Mouse (Mus musculus): ENCODE data around the gene Pgap3.
"Not testable (repeated sequence)": the region's sequence is repeated elsewhere in the genome, so short reads cannot be mapped to it uniquely, and the experiment has no call there.

Pgap3 gene

GRCm38 (mm10) chr11:98383261-98384030 is 16.8 kb downstream of the Pgap3 start, which contains the start of gene Tcap:
Gene Tcap (plus strand): TSS chr11:98383811.
- DNase-seq (ENCODE audit: low read depth, low spot score), result peak; percentile 97

GRCm38 (mm10) chr11:98382405-98382804 is 17.9 kb downstream of the Pgap3 start:
- DNase-seq (ENCODE audit: low read depth, low spot score), result not testable (repeated sequence)

- DNase-seq (ENCODE audit: low read depth, low spot score), result no peak
Measured at GRCm38 (mm10) chr11:98381651-98382050, 18.6 kb downstream of the Pgap3 start.

- peak; percentile 59 for DNase-seq (ENCODE audit: low read depth, low spot score)
Measured at GRCm38 (mm10) chr11:98380106-98380505, 20.2 kb downstream of the Pgap3 start.

- DNase-seq (ENCODE audit: low read depth, low spot score), result no peak
Measured at GRCm38 (mm10) chr11:98379379-98379778, 20.9 kb downstream of the Pgap3 start.

- peak; percentile 94 for DNase-seq (ENCODE audit: low read depth, low spot score)
Measured at GRCm38 (mm10) chr11:98377787-98378186, 22.5 kb downstream of the Pgap3 start.

GRCm38 (mm10) chr11:98376756-98377155 is 23.5 kb downstream of the Pgap3 start:
- DNase-seq (ENCODE audit: low read depth, low spot score), result no peak

- peak; percentile 72 for DNase-seq (ENCODE audit: low read depth, low spot score)
Measured at GRCm38 (mm10) chr11:98374266-98374665, 26.0 kb downstream of the Pgap3 start.

- DNase-seq (ENCODE audit: low read depth, low spot score), result no peak
Measured at GRCm38 (mm10) chr11:98373244-98373643, 27.0 kb downstream of the Pgap3 start.

GRCm38 (mm10) chr11:98372406-98372805 is 27.9 kb downstream of the Pgap3 start:
- DNase-seq (ENCODE audit: low read depth, low spot score), result peak; percentile 67

- DNase-seq (ENCODE audit: low read depth, low spot score), result no peak
Measured at GRCm38 (mm10) chr11:98371556-98372240, 28.6 kb downstream of the Pgap3 start.

GRCm38 (mm10) chr11:98370588-98370987 is 29.7 kb downstream of the Pgap3 start:
- DNase-seq (ENCODE audit: low read depth, low spot score), result no peak

- no peak for DNase-seq (ENCODE audit: low read depth, low spot score)
Measured at GRCm38 (mm10) chr11:98369337-98369736, 31.0 kb downstream of the Pgap3 start.

GRCm38 (mm10) chr11:98367863-98368186 is 32.5 kb downstream of the Pgap3 start:
- DNase-seq (ENCODE audit: low read depth, low spot score), result no peak

- DNase-seq (ENCODE audit: low read depth, low spot score), result no peak
Measured at GRCm38 (mm10) chr11:98367171-98367862, 33.0 kb downstream of the Pgap3 start.

- DNase-seq (ENCODE audit: low read depth, low spot score), result no peak
Measured at GRCm38 (mm10) chr11:98366290-98366689, 34.0 kb downstream of the Pgap3 start.

- no peak for DNase-seq (ENCODE audit: low read depth, low spot score)
Measured at GRCm38 (mm10) chr11:98364410-98364809, 35.9 kb downstream of the Pgap3 start.

GRCm38 (mm10) chr11:98363817-98364216 is 36.5 kb downstream of the Pgap3 start:
- DNase-seq (ENCODE audit: low read depth, low spot score), result no peak

GRCm38 (mm10) chr11:98360866-98361521 is 39.3 kb downstream of the Pgap3 start:
- DNase-seq (ENCODE audit: low read depth, low spot score), result no peak

- peak; percentile 86 for DNase-seq (ENCODE audit: low read depth, low spot score)
Measured at GRCm38 (mm10) chr11:98358161-98359083, 41.9 kb downstream of the Pgap3 start, which contains the start of gene Stard3. Gene Stard3 (plus strand): TSS chr11:98358368.
